Mouse (Mus musculus) urinary bladder, postnatal 14 days (tissue): ENCODE results near the gene Svop.

Experiments
- DNase-seq: peaks from one replicate; pipeline ENCODE4 v3.0.0; 2021; ENCODE audit warnings: low spot score

Svop gene

GRCm38 (mm10) chr5:113993487-113994465, 97.6 kb downstream of the Svop start, which contains the start of gene Ssh1:
TSS of gene Ssh1 (minus strand) at chr5:113993894.
- peak; percentile 91 for DNase-seq

- peak; percentile 38 for DNase-seq
Measured at GRCm38 (mm10) chr5:113993031-113993486, 98.3 kb downstream of the Svop start.

GRCm38 (mm10) chr5:113992339-113992831, 99.0 kb downstream of the Svop start:
- peak; percentile 53 for DNase-seq

GRCm38 (mm10) chr5:113991141-113991540, 100.2 kb downstream of the Svop start:
- no peak for DNase-seq

GRCm38 (mm10) chr5:113990593-113990992, 100.8 kb downstream of the Svop start:
- DNase-seq, result no peak

- DNase-seq, result peak; percentile 53
Measured at GRCm38 (mm10) chr5:113989437-113990024, 101.8 kb downstream of the Svop start.

GRCm38 (mm10) chr5:113986182-113986961, 105.0 kb downstream of the Svop start:
- DNase-seq, result peak; percentile 68

GRCm38 (mm10) chr5:113985737-113986136, 105.6 kb downstream of the Svop start:
- DNase-seq, result no peak

GRCm38 (mm10) chr5:113984025-113984740, 107.2 kb downstream of the Svop start:
- no peak for DNase-seq

- no peak for DNase-seq
Measured at GRCm38 (mm10) chr5:113983541-113983940, 107.8 kb downstream of the Svop start.

GRCm38 (mm10) chr5:113981843-113982242, 109.5 kb downstream of the Svop start:
- DNase-seq, result no peak

- DNase-seq, result no peak
Measured at GRCm38 (mm10) chr5:113981171-113981570, 110.2 kb downstream of the Svop start.

GRCm38 (mm10) chr5:113980511-113980910, 110.9 kb downstream of the Svop start:
- no peak for DNase-seq

GRCm38 (mm10) chr5:113977309-113977708, 114.1 kb downstream of the Svop start:
- no peak for DNase-seq
